Comparison of ENCODE assay signal across 17 mouse cellular contexts in genomic region chr13:63120296-63120695, GRCm38 (mm10).
DNase-seq lines count a peak whose midpoint lies in the region; ATAC-seq and TF ChIP-seq lines count a peak whose summit lies in the region.
"Had no signal": no experiment of that assay in that cellular context is flagged by ENCODE, and none has a peak within 500 bp of the region (broad histone marks: within the 10 kb centered on the region; RNA-seq: fewer than 3 reads in every experiment).

No protein-coding gene starts in this region.

- TF ChIP-seq POLR2A in myocyte (IDR thresholded peaks at IDR 0.05; ENCODE audit: insufficient read length, low read depth): no peak

- no peak for DNase-seq in heart, embryonic 10.5 days (ENCODE audit: low spot score)
- peak; percentile 32 for DNase-seq in lung, postnatal 36 days
- no peak for DNase-seq in lung, postnatal 25 days (ENCODE audit: low spot score)
- DNase-seq in forebrain, embryonic 11.5 days (ENCODE audit: low spot score): no peak
- DNase-seq: adrenal gland, adult 2 months; cerebellum, adult 2 months; gastrocnemius, postnatal 36 days; liver, postnatal 0 days; retina, postnatal 1 day; right cerebral cortex, postnatal 4 days; thymus, postnatal 4 days had no signal

- H3K79me2 ChIP-seq in myocyte (ENCODE audit: control insufficient read depth, insufficient read depth): no peaks in the 10 kb centered on the region

- H3K27me3 ChIP-seq in heart, embryonic 13.5 days (replicated peaks): no peaks in the 10 kb centered on the region
- no peaks in the 10 kb centered on the region for H3K27me3 ChIP-seq in heart, embryonic 10.5 days (ENCODE audit: insufficient read depth, poor library complexity, severe bottlenecking)
- no peaks in the 10 kb centered on the region for H3K27me3 ChIP-seq in myocyte (ENCODE audit: control insufficient read depth, insufficient read depth, insufficient read length)
- H3K27me3 ChIP-seq in kidney, embryonic 14.5 days (ENCODE audit: control insufficient read depth, insufficient read depth, low read length): no peaks in the 10 kb centered on the region
- H3K27me3 ChIP-seq in forebrain, embryonic 11.5 days (ENCODE audit: control insufficient read depth, insufficient read depth, low read length): no peaks in the 10 kb centered on the region
- H3K27me3 ChIP-seq: forebrain, embryonic 13.5 days; hindbrain, embryonic 12.5 days had no signal

- H3K4me1 ChIP-seq in heart, embryonic 13.5 days: peaks cover 46% of the 10 kb centered on the region
- no peaks in the 10 kb centered on the region for H3K4me1 ChIP-seq in heart, embryonic 10.5 days
- no peaks in the 10 kb centered on the region for H3K4me1 ChIP-seq in kidney, embryonic 14.5 days (ENCODE audit: control insufficient read depth, insufficient read depth, low read length)
- no peaks in the 10 kb centered on the region for H3K4me1 ChIP-seq in forebrain, embryonic 11.5 days (replicated peaks; ENCODE audit: control insufficient read depth, insufficient read depth, low read length)
- H3K4me1 ChIP-seq: forebrain, embryonic 13.5 days; hindbrain, embryonic 12.5 days had no signal

- H3K4me3 ChIP-seq in heart, embryonic 13.5 days: no peak overlapping the region
- no peak overlapping the region for H3K4me3 ChIP-seq in heart, embryonic 10.5 days
- no peak overlapping the region for H3K4me3 ChIP-seq in myocyte
- no peak overlapping the region for H3K4me3 ChIP-seq in kidney, embryonic 14.5 days (ENCODE audit: low read length)
- no peak overlapping the region for H3K4me3 ChIP-seq in forebrain, embryonic 11.5 days (ENCODE audit: low read depth, low read length)
- H3K4me3 ChIP-seq: forebrain, embryonic 13.5 days; hindbrain, embryonic 12.5 days had no signal

- 73% methylated on average over 2 of the region's 2 CpGs for WGBS in heart, embryonic 13.5 days
- WGBS in heart, embryonic 10.5 days: 83% methylated on average over 2 of the region's 2 CpGs
- 83% methylated on average over 2 of the region's 2 CpGs for WGBS in kidney, embryonic 14.5 days
- WGBS in forebrain, embryonic 11.5 days: 90% methylated on average over 2 of the region's 2 CpGs

- H3K4me2 ChIP-seq in heart, embryonic 13.5 days: no peak overlapping the region
- peak overlapping the region; percentile 35 for H3K4me2 ChIP-seq in myocyte (ENCODE audit: low read depth)
- H3K4me2 ChIP-seq in kidney, embryonic 14.5 days (replicated peaks; ENCODE audit: low read depth, low read length): no peak overlapping the region
- H3K4me2 ChIP-seq in forebrain, embryonic 11.5 days (ENCODE audit: low read depth, low read length, severe bottlenecking): no peak overlapping the region
- H3K4me2 ChIP-seq: forebrain, embryonic 13.5 days; hindbrain, embryonic 12.5 days; midbrain, embryonic 11.5 days had no signal

- 0 out of 2 replicates have a peak overlapping the region, but pooled peaks have one; percentile 20 for H3K27ac ChIP-seq in heart, embryonic 13.5 days (replicated peaks)
- no peak overlapping the region for H3K27ac ChIP-seq in heart, embryonic 10.5 days
- no peak overlapping the region for H3K27ac ChIP-seq in kidney, embryonic 14.5 days (ENCODE audit: low read depth, low read length)
- no peak overlapping the region for H3K27ac ChIP-seq in forebrain, embryonic 11.5 days (ENCODE audit: low read depth, low read length)
- H3K27ac ChIP-seq: forebrain, embryonic 13.5 days; hindbrain, embryonic 12.5 days had no signal

- no peak for ATAC-seq in heart, embryonic 13.5 days (ENCODE audit: extremely low read depth, insufficient number of reproducible peaks, low FRiP score, low TSS enrichment)
- no peak for ATAC-seq in kidney, embryonic 14.5 days (ENCODE audit: low FRiP score, low TSS enrichment)
- ATAC-seq in forebrain, embryonic 11.5 days (replicated peaks; ENCODE audit: low FRiP score): no peak
- ATAC-seq: forebrain, embryonic 13.5 days; liver, postnatal 0 days had no signal

- no peaks in the 10 kb centered on the region for H3K9me3 ChIP-seq in heart, embryonic 13.5 days
- H3K9me3 ChIP-seq in heart, embryonic 10.5 days: no peaks in the 10 kb centered on the region
- H3K9me3 ChIP-seq in kidney, embryonic 14.5 days (ENCODE audit: control insufficient read depth, low read length): no peaks in the 10 kb centered on the region
- H3K9me3 ChIP-seq in forebrain, embryonic 11.5 days (ENCODE audit: control insufficient read depth, low read length): no peaks in the 10 kb centered on the region
- H3K9me3 ChIP-seq: forebrain, embryonic 13.5 days had no signal

- H3K36me3 ChIP-seq in heart, embryonic 13.5 days: no peaks in the 10 kb centered on the region
- no peaks in the 10 kb centered on the region for H3K36me3 ChIP-seq in heart, embryonic 10.5 days
- no peaks in the 10 kb centered on the region for H3K36me3 ChIP-seq in myocyte (ENCODE audit: control insufficient read depth, insufficient read depth)
- H3K36me3 ChIP-seq in kidney, embryonic 14.5 days (ENCODE audit: control insufficient read depth, insufficient read depth, low read length): no peaks in the 10 kb centered on the region
- H3K36me3 ChIP-seq in forebrain, embryonic 11.5 days (ENCODE audit: control insufficient read depth, insufficient read depth, low read length): no peaks in the 10 kb centered on the region
- H3K36me3 ChIP-seq: hindbrain, embryonic 12.5 days had no signal

- H3K9ac ChIP-seq in heart, embryonic 13.5 days: no peak overlapping the region
- no peak overlapping the region for H3K9ac ChIP-seq in kidney, embryonic 14.5 days (ENCODE audit: low read depth, low read length)
- H3K9ac ChIP-seq in forebrain, embryonic 11.5 days (ENCODE audit: low read length): no peak overlapping the region
- H3K9ac ChIP-seq: forebrain, embryonic 13.5 days; hindbrain, embryonic 12.5 days; liver, postnatal 0 days had no signal

- no peak overlapping the region for H3ac ChIP-seq in myocyte (ENCODE audit: control insufficient read depth, insufficient read length)

TF ChIP-seq in myocyte, 11 proteins besides CTCF, POLR2A, EP300 and RAD21:
- no peak for TF ChIP-seq POLR2AphosphoS2 (IDR thresholded peaks at IDR 0.05; ENCODE audit: insufficient read length, low read depth)
TF ChIP-seq in myocyte: peak in this region for 0.
